Mouse (Mus musculus): ENCODE results near the gene Gm45261.

The Gm45261 gene

DNA sequence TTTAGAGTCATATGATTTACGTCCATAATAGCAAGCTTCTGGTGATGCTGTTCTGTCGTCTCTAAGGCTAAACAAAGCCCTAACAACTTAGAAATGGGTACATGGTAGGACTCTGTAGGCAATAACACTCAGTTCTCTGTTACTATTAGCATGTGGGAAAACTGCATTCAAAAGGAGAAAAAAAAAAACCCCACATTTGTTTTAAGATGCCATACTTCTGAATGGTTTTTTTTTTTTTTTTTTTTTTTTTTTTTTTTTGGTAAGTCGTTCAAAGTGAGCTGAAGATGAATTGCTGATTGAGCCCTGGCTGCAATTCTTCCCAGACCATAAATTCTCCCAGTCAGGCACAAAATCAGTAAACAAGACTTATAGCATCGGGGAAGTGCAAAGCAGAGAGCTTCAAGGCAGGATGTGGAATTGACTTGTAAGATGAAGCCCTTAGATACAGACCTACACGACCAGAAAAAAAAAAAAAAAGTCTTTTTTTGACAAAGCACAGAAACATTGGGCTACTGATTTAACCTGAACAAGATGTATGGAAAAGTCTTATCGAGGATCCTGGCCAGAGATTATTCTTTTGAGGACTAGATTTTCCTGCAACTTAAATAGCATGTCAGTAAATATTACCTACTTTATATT, 51.7 kb downstream of the Gm45261 start:
- no peak for DNase-seq

DNA sequence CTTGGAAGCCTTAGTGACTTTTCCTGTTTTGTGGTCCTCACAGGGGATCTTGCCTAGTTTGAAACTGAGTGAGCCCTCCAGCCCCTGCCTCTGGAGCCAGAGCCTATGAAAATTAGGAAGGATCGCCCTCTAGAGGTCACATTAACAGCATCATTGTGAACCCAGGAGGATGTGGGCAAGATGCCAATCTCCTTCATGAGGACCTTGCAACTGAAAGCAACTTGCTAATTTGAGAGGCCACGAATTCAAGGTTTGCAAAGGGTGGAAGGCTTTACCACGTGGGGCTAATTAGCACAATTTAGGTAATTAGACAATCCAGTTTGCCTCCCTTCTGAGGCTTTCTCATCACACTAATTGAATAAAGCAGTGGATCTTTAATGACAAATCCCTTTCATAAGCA, 52.7 kb downstream of the Gm45261 start:
- DNase-seq: peak; percentile 59 to 76

DNA sequence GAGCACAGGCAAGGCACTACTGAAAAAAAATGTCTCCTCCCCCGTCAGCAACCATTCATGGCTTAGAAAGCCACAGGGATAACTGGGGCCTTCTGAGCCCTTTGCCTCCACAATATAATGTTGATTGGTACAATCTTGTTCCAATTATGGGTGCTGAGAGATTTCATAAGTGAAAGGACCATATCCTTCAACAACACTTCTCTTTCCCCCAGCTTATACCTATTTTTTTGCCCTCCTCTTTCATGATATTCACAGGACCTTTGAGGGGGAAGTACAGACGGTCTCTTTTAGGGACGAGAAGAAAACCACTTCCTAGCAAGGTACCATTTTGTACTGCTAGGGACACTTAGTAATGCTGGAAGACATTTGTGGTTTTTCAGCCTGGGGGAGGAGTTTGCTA, 57.1 kb downstream of the Gm45261 start:
- DNase-seq: no peak

DNA sequence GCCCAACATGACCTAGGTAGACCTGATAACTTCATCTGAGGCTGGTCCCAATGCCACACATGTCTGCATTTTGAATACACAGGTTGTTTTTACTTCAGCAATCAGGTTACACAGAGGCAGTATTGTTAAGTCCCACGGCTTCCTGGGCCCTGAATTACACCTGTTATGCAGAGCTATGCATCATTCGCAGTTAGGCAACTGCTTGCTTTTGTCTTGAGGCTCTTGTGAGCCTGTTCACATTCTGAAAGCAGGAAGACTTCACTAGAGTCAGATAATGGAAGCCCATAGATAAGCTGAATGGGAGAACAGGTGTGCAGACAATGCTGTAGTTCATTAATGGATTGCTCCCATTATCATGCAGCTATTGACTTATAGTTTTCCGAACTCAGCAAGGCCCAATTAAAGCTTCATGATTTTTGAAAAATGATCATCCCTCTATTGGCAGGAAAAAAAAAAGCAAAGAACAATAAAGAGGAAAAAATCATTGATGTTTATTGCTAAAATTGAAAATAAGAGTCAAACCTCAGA, 57.8 kb downstream of the Gm45261 start:
- DNase-seq: no peak

- DNase-seq: no peak
Measured at GRCm38 (mm10) chr1:80401961-80402360, 59.3 kb downstream of the Gm45261 start.

Data from kidney, adult 8-10 months (tissue).